Mouse (Mus musculus) cortical plate, adult 2 months (tissue): ENCODE measurements around the gene Syt14.

Source experiments
- CTCF ChIP-seq: fragments of 200-500 bp; IDR thresholded peaks from 2 replicates; pipeline ENCODE4 v1.5.1; 2011; ENCODE audit warnings: mild to moderate bottlenecking, control low read depth, low read length; ENCODE audit not compliant: insufficient read depth; ENCODE audit errors: extremely low read depth
- POLR2A ChIP-seq: fragments of 200-500 bp; IDR thresholded peaks from 2 replicates; pipeline ENCODE4 v1.6.1; 2011; ENCODE audit warnings: mild to moderate bottlenecking, low read length, control low read depth; ENCODE audit not compliant: insufficient read depth; ENCODE audit errors: extremely low read depth

DNA sequence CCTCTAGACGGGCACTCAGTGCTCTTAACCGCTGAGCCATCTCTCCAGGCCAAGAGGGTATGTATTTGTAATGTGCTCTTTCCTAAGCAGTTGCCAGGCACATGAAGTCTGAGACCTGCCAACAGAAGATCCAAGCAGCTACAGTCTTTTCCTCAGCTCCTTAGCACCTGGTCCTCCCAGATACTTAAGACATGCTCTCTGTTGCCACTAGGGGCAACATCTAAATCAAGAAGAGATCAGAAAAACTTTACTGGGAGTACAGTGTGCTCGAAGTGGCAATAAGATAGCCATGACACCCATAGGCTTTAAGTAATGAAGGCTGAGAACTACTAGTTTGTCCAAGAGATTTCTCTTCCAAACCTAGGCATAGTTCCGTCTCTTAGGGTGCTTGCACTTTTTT is 155.4 kb downstream of the Syt14 start:
- TF ChIP-seq POLR2A: no peak
- peak; percentile 19; the same call in 1 of the 2 replicates for TF ChIP-seq CTCF
